Mouse (Mus musculus) olfactory bulb, adult 2 months (tissue): Measurements from ENCODE around the gene Myl3.

ENCODE experiments used
- CTCF ChIP-seq: fragments of 200-500 bp; IDR thresholded peaks from 2 replicates; pipeline ENCODE4 v1.5.1; 2012; ENCODE audit warnings: low read depth, mild to moderate bottlenecking, low read length, moderate library complexity; ENCODE audit not compliant: insufficient read depth
- POLR2A ChIP-seq: fragments of 200-500 bp; IDR thresholded peaks from 2 replicates; pipeline ENCODE4 v1.6.1; 2012; ENCODE audit warnings: mild to moderate bottlenecking, low read depth, low read length, moderate library complexity; ENCODE audit not compliant: insufficient read depth

GRCm38 (mm10) chr9:110739961-110740360, 1.7 kb upstream of the Myl3 start:
- no peak for TF ChIP-seq CTCF
- no peak for TF ChIP-seq POLR2A
